Mouse (Mus musculus): ENCODE data around the gene Emp2. TPM values are rescaled to one million over a fixed set of nuclear protein-coding genes. Genes with fewer than 3 reads are reported as not detected.

Emp2 gene
- total and polyA plus RNA-seq, 3 experiments = 0.09 TPM; not detected in 2

- H3K4me1 ChIP-seq (ENCODE audit: control insufficient read depth in 1 of 2, insufficient read depth in 2 of 2) = no peaks in the 10 kb centered on the region
- H3K79me2 ChIP-seq (replicated peaks; ENCODE audit: control insufficient read depth, extremely low read depth, insufficient read depth, poor library complexity, severe bottlenecking) = no peaks in the 10 kb centered on the region
- no peak overlapping the region for H3K4me3 ChIP-seq (replicated peaks in 1 of 3; ENCODE audit: low read depth in 2 of 3, low read length in 2 of 3, poor library complexity in 1 of 3)
- dilution Hi-C loops (cut with MboI; ENCODE audit: extremely low pct_ligation_motif_present, extremely low pct_unique_long_range_greater_than_20kb, low sequenced_read_pairs) (no loop called here), in situ Hi-C loops (cut with MboI; ENCODE audit: low pct_ligation_motif_present, low pct_unique_long_range_greater_than_20kb, low sequenced_read_pairs) (no loop called here)
- H3K4me2 ChIP-seq (ENCODE audit: insufficient read depth, low read depth, poor library complexity, severe bottlenecking) = no peak overlapping the region
- DNase-seq (ENCODE audit: extremely low read depth) = no peak
- H3K27ac ChIP-seq (ENCODE audit: insufficient read depth, low read depth) = no peak overlapping the region
- TF ChIP-seq JUN (IDR thresholded peaks at IDR 0.05; ENCODE audit: insufficient read depth, low read depth, low read length) (no peak), NELFE (IDR thresholded peaks at IDR 0.05; ENCODE audit: low read depth, low read length) (no peak), HCFC1 (IDR thresholded peaks at IDR 0.05; ENCODE audit: low read depth, low read length) (no peak), USF2 (conservative IDR thresholded peaks at IDR 0.05; ENCODE audit: low read depth, low read length) (no peak), BHLHE40 (IDR thresholded peaks at IDR 0.05; ENCODE audit: low read depth, low read length) (no peak)
- H3K9ac ChIP-seq (ENCODE audit: insufficient read depth, low read depth) = no peak overlapping the region
- H3K9me3 ChIP-seq (replicated peaks; ENCODE audit: low read length) = peaks cover 7% of the 10 kb centered on the region
- H3K27me3 ChIP-seq (replicated peaks) = peaks cover 13% of the 10 kb centered on the region
- H3K36me3 ChIP-seq (replicated peaks in 1 of 2; ENCODE audit: control insufficient read depth in 1 of 2, insufficient read depth in 1 of 2, low read length in 1 of 2) = no peaks in the 10 kb centered on the region
Measured at GRCm38 (mm10) chr16:10336454-10337421, 23.0 kb upstream of the Emp2 start.

DNA sequence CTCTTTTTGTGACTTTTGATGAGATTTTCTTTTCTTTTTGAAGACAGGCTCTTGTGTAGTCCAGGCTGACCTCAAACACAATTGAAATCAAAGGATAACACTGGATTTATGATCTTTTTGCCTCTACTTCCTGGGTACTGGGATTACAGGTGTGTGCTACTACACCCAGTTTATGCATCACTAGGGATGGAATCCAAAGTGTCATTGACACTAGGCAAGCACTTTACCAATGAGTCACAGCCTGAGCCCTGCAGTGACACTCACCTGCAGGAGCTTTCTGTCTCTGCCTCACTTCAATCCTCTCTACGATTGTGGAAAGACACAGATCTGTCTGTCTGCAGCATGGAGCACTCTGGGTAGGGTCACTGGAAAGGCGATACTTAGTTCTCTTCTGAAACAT, 22.2 kb upstream of the Emp2 start:
- in situ Hi-C loops (cut with MboI; ENCODE audit: low pct_ligation_motif_present, low pct_unique_long_range_greater_than_20kb, low sequenced_read_pairs) (no loop called here), dilution Hi-C loops (cut with MboI; ENCODE audit: extremely low pct_ligation_motif_present, extremely low pct_unique_long_range_greater_than_20kb, low sequenced_read_pairs) (no loop called here)
- Histone ChIP-seq H3K4me2 (ENCODE audit: insufficient read depth, low read depth, poor library complexity, severe bottlenecking) (no peak overlapping the region), H3K4me1 (ENCODE audit: control insufficient read depth in 1 of 2, insufficient read depth in 2 of 2) (peaks cover 3 to 5% of the 10 kb centered on the region in 2 experiments), H3K27me3 (replicated peaks) (peaks cover 10% of the 10 kb centered on the region), H3K9ac (ENCODE audit: insufficient read depth, low read depth) (no peak overlapping the region), H3K36me3 (replicated peaks in 1 of 2; ENCODE audit: control insufficient read depth in 1 of 2, insufficient read depth in 1 of 2, low read length in 1 of 2) (no peaks in the 10 kb centered on the region), H3K4me3 (replicated peaks in 1 of 3; ENCODE audit: low read depth in 2 of 3, low read length in 2 of 3, poor library complexity in 1 of 3) (no peak overlapping the region), H3K27ac (ENCODE audit: insufficient read depth, low read depth) (no peak overlapping the region), H3K79me2 (replicated peaks; ENCODE audit: control insufficient read depth, extremely low read depth, insufficient read depth, poor library complexity, severe bottlenecking) (no peaks in the 10 kb centered on the region), H3K9me3 (replicated peaks; ENCODE audit: low read length) (peaks cover 7% of the 10 kb centered on the region)
- TF ChIP-seq GABPA (IDR thresholded peaks at IDR 0.05; ENCODE audit: insufficient replicate concordance, low read depth, low read length) (no peak), KAT2A (IDR thresholded peaks at IDR 0.05; ENCODE audit: insufficient replicate concordance, low read length) (no peak), JUN (IDR thresholded peaks at IDR 0.05; ENCODE audit: insufficient read depth, low read depth, low read length) (no peak)
- DNase-seq (ENCODE audit: extremely low read depth) = no peak

DNA sequence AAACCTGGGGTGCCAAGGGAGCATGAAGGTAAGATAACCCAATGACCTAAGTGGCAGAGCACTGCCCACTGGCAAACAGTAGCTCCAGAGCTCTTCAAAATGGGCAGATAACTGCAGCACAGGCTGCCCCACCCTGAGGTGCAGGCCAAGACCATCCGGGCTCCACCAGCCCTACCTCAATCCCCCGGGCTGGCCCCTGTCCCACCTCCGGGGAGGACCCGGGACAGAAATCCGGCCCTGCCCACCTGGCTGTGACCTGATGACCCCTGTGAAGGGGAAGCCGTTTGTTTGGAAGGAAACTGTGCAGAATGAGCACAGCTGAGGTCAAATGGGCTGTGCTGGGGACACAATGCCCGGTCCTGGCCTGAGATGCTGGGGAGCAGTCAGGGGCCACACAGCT, 19.0 kb upstream of the Emp2 start:
- no peak for DNase-seq (ENCODE audit: extremely low read depth)
- H3K27me3 ChIP-seq (replicated peaks) = peaks cover 9% of the 10 kb centered on the region
- H3K4me1 ChIP-seq (ENCODE audit: control insufficient read depth in 1 of 2, insufficient read depth in 2 of 2) = peaks cover 3 to 10% of the 10 kb centered on the region in 2 experiments
- no peaks in the 10 kb centered on the region for H3K9me3 ChIP-seq (replicated peaks; ENCODE audit: low read length)
- H3K79me2 ChIP-seq (replicated peaks; ENCODE audit: control insufficient read depth, extremely low read depth, insufficient read depth, poor library complexity, severe bottlenecking) = no peaks in the 10 kb centered on the region
- H3K4me2 ChIP-seq (ENCODE audit: insufficient read depth, low read depth, poor library complexity, severe bottlenecking) = no peak overlapping the region
- in situ Hi-C loops (cut with MboI; ENCODE audit: low pct_ligation_motif_present, low pct_unique_long_range_greater_than_20kb, low sequenced_read_pairs) (no loop called here), dilution Hi-C loops (cut with MboI; ENCODE audit: extremely low pct_ligation_motif_present, extremely low pct_unique_long_range_greater_than_20kb, low sequenced_read_pairs) (no loop called here)
- H3K4me3 ChIP-seq (replicated peaks in 1 of 3; ENCODE audit: low read depth in 2 of 3, low read length in 2 of 3, poor library complexity in 1 of 3) = no peak overlapping the region
- no peaks in the 10 kb centered on the region for H3K36me3 ChIP-seq (replicated peaks in 1 of 2; ENCODE audit: control insufficient read depth in 1 of 2, insufficient read depth in 1 of 2, low read length in 1 of 2)
- H3K27ac ChIP-seq (ENCODE audit: insufficient read depth, low read depth) = no peak overlapping the region
- TF ChIP-seq MAZ (IDR thresholded peaks at IDR 0.05; ENCODE audit: low read depth, low read length) = no peak
- TF ChIP-seq CHD1 (IDR thresholded peaks at IDR 0.05; ENCODE audit: low read depth, low read length) = no peak
- H3K9ac ChIP-seq (ENCODE audit: insufficient read depth, low read depth) = no peak overlapping the region
